In the genomic region with DNA sequence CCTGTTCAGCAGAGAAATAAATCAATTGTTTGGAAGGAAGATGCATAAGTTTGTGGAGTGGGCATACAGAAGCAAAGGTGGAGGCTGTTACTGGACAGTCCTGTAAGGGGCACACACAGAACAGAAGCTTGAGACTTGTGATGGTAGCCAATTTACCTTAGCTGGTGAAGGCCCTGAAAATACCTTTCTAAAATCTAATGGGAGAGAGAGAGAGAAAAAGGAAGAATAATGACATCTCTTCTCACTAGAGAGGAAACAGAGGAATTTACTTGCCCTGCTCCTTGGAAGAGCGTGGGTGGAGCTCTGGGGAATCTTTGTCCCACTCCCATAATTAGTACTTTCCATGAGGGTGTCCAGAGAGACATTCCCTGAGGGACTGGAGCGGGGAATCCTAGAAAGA, we compare ENCODE assay signal across 33 mouse cellular contexts. TPM values are rescaled to one million over a fixed set of nuclear protein-coding genes. Genes with fewer than 3 reads are reported as not detected.
"Had no signal": no experiment of that assay in that cellular context is flagged by ENCODE, and none has a peak within 500 bp of the region (broad histone marks: within the 10 kb centered on the region; RNA-seq: fewer than 3 reads in every experiment).

TSS of gene Olfr94 (minus strand) at position 101 of the 400 bp plus-strand sequence.

- H3K27ac ChIP-seq: embryonic facial prominence, embryonic 10.5 days; embryonic facial prominence, embryonic 12.5 days; embryonic facial prominence, embryonic 13.5 days; embryonic facial prominence, embryonic 15.5 days; forebrain, embryonic 10.5 days; forebrain, embryonic 12.5 days; forebrain, embryonic 13.5 days; forebrain, embryonic 15.5 days; gastrocnemius, adult 2 months; heart, adult 2 months had no signal

- ATAC-seq: forebrain, embryonic 13.5 days; forebrain, embryonic 14.5 days; forebrain, embryonic 15.5 days; forebrain, embryonic 16.5 days; forebrain, postnatal 0 days had no signal

- H3K4me3 ChIP-seq: embryonic facial prominence, embryonic 10.5 days; embryonic facial prominence, embryonic 12.5 days; embryonic facial prominence, embryonic 13.5 days; embryonic facial prominence, embryonic 15.5 days; erythroblast, embryonic 14.5 days; forebrain, embryonic 10.5 days; forebrain, embryonic 12.5 days; forebrain, embryonic 13.5 days; forebrain, embryonic 15.5 days; gastrocnemius, adult 2 months; heart, adult 2 months had no signal

- H3K36me3 ChIP-seq: embryonic facial prominence, embryonic 10.5 days; embryonic facial prominence, embryonic 12.5 days; embryonic facial prominence, embryonic 13.5 days; embryonic facial prominence, embryonic 15.5 days; forebrain, embryonic 10.5 days; forebrain, embryonic 12.5 days; forebrain, embryonic 15.5 days had no signal

- H3K9ac ChIP-seq: embryonic facial prominence, embryonic 12.5 days; embryonic facial prominence, embryonic 13.5 days; embryonic facial prominence, embryonic 15.5 days; forebrain, embryonic 12.5 days; forebrain, embryonic 13.5 days; forebrain, embryonic 15.5 days; forebrain, postnatal 0 days had no signal

- H3K9me3 ChIP-seq: embryonic facial prominence, embryonic 10.5 days; embryonic facial prominence, embryonic 12.5 days; embryonic facial prominence, embryonic 13.5 days; embryonic facial prominence, embryonic 15.5 days; forebrain, embryonic 10.5 days; forebrain, embryonic 12.5 days; forebrain, embryonic 13.5 days; forebrain, embryonic 15.5 days had no signal

- DNase-seq: cerebellum, adult 8-10 months; cerebellum, adult 9-10 months; cerebellum, adult 9-11 months; cerebellum, postnatal 10 days; cerebellum, postnatal 14 days; cerebellum, postnatal 25 days; cerebellum, postnatal 36 days; embryo, embryonic 11 days; forebrain, postnatal 0 days; gastrocnemius, adult 2 months; gastrocnemius, postnatal 10 days; gastrocnemius, postnatal 14 days; gastrocnemius, postnatal 25 days; gastrocnemius, postnatal 36 days; heart, adult 11 months; heart, adult 18-20 months; heart, adult 2 months had no signal

- H3K4me2 ChIP-seq: embryonic facial prominence, embryonic 12.5 days; embryonic facial prominence, embryonic 13.5 days; embryonic facial prominence, embryonic 15.5 days; forebrain, embryonic 12.5 days; forebrain, embryonic 13.5 days; forebrain, embryonic 15.5 days had no signal

RNA-seq across cellular contexts. Expression of gene Olfr94, which starts in this region (rescaled TPM):
- polyA plus RNA-seq: cortical plate, adult 2 months; embryonic facial prominence, embryonic 10.5 days; embryonic facial prominence, embryonic 11.5 days; embryonic facial prominence, embryonic 13.5 days; erythroblast, embryonic 14.5 days; forebrain, embryonic 10.5 days; forebrain, embryonic 11.5 days; forebrain, embryonic 12.5 days; forebrain, embryonic 13.5 days; forebrain, embryonic 14.5 days; forebrain, embryonic 15.5 days; forebrain, embryonic 16.5 days; forebrain, postnatal 0 days; frontal cortex, adult 2 months; gonadal fat pad, adult 2 months; heart, adult 2 months had no signal
